Mouse (Mus musculus): ENCODE measurements around the gene Fibin.

Gene Fibin
- long read RNA-seq, experiment 1, transcript Fibin-201 (1 exons, 2,267 nt), result major isoform, 5 of 5 reads
- long read RNA-seq, experiment 1, partial matches to known transcripts, result 0 of 5 reads
- long read RNA-seq, experiment 1, other reads (novel, unspliced or antisense), result 0 of 5 reads
- long read RNA-seq, experiment 2, partial matches to known transcripts, result 0 of 3 reads
- long read RNA-seq, experiment 2, other reads (novel, unspliced or antisense), result 0 of 3 reads

DNA sequence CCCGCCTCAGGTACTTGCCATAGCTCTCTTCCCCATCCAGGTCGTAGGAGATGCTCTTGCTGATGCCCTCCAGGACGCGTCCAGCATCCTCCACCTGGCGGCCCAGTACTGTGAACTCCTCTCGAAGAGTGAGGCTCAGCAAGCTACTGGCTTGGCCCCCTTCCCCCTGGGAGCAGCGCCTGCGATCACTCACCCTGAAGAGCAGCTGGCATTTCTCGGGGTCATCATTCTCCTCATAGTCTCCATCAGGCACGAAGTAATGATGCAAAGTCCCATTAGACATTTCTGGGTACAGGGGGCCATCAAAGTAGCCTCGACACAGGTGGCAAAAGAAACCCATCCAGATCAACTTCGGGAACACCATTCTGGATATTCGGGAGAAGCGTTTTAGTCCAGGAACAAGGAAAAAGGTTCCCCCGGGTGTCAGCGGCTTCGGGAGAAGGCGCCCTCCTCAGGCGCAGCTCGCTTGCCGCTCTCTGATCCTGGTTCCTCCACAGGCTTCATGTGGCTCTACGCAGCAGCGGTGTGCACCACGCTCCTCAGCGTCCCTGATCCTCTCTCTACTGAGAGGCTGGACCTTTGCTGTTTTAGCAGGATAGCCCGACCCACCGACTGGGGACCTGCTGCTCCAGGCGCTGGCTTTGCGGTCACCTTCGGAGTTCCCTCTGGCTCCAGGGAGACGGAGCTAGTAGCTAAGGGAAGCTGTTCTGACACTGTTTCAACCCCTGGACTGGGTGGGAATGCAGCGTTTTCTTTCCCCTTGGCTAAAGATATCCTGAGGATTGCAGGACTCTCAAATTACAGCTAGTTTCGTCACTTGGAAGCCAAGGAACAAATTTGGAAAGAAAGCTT lies at the start of gene Fibin:
Gene Fibin, minus strand, starts transcription at position 752 of the 852 bp plus-strand sequence.
- intact Hi-C loops (cut with DNase I), result no loop called here

DNA sequence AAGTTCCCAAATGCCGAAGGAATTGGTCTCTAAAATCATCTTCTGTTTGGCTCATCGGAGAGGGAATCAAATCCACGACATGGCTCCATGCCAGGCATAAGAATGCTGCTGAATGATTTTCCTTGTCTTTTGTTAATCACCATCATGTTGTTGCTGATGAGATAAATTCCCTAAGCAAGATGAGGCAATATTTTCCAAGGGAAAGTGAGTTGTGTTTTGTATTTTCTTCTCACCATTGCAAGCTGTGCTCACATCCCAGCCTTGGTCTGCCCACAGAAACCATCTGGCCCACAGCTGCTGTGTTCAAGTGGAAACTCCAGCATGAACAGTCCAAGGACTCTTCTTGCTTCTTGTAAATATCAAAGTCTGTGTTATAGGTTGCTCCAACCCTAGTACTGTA lies 48.4 kb upstream of the Fibin start:
- intact Hi-C loops (cut with DNase I), result no loop called here

DNA sequence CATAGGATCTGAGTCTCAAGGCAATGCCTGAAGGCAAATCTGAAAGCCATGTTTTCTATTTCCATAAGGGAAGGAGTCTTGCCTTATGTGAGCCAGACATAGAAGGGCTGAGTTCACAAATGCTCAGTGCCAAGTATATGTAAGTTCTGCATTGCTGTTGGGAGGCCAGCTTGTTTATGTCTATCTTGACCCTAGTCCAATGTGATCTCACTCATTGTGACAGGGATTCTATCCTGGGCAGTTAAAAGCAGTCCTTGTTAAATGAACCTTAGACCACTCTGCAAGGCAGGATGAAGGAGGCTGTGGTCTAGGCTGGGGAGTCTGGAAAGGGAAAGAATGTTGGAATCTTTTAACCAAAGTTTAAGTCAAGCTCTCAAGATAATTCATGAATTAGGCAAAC lies 45.8 kb upstream of the Fibin start:
- intact Hi-C loops (cut with DNase I), result no loop called here

DNA sequence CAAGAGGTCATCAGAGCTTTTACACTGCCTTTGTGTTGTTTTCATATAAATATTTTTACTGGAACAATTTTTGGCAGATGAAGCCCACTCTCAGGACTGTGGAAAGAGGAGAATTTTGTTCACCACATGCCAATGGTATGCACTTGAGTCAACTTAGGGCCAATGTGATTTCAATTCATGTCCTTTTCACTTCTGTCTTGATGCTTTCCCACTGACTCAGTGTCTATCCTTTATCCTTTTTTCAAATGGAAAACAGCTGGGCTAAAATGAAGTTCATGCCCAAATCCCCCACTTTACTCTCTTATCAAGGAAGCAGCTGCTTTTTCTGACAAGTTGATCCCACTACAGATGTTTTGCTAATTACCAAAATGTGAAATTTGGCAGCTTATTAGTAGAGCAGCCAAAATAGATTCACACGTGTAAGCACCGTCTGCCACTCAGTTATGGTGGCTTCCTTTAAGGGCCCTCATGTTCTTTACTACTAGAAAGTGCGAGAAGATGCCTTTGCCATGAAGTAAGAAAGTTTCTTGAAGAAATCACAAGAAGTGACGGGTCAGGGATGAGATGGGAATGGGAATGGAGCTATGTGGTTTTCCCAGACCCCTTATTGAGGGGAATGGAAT lies 29.8 kb upstream of the Fibin start:
- intact Hi-C loops (cut with DNase I), result no loop called here

DNA sequence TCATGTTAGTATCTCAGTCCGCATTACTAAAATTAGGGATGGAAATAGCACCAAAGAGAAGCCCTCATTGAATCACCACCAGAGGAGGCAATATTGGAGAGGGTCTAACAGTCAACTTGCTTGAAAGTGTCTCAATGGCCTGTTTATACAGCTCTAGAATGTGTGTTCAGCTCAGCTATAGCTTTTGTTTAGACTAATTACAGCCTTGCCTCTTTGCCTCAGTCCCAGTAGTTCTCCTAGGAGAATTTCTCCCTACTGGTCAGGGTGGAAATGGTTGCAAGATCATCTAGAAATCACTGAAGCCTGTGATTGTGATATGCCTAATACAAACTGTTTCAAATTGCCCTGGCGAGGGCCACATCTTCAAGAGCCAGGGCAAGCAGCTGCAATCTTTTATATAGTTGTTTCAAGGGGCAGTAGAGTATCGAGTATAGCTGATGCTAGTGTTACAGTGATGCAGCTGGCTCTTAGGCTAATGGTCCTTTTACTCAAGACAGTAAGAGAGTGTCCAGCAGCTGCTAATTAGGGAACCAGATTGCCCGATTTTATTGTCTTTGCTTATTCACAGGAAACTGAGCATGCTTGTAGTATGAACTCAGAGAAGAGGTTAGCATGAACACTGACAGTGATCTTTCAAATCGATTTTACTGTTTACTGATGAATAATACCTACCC lies 27.9 kb upstream of the Fibin start:
- intact Hi-C loops (cut with DNase I), result no loop called here

DNA sequence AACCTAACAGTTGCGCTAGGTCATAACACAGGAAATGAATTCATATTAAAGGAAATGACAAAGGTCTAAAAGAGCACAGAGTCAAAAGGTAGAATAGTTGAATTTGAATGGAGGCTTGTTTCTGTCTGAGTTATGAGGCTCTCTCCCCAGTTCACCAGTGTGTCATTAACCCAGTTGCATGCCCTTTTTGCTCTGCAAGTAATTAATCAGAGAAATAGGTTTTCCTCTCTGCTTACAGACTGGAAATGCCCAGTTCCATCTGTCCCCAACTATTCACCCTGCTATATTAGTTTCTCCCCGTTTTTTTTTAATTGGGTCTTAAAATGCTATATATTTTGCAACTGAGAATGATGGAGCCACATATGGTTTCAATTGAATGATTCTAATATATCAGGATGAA lies 16.8 kb upstream of the Fibin start:
- intact Hi-C loops (cut with DNase I), result no loop called here

DNA sequence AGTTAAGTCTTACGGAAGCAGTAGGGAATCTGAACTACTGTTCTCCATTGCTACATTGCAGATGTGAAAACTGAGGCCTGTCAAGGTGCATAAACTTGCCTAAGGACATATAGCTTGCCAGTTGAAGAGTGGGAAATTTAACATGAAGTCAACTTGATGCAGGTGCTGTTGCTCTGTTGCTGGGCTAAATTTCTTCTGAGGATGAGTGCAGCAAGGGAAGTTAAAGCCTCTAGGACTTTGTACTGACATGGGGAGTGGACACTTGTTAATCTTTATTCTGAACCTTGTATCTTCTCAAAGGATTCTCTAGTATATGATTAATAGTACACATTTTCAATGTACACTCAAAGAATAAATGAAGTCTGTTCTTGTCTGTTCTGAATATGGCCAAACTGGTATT lies 13.7 kb upstream of the Fibin start:
- intact Hi-C loops (cut with DNase I), result no loop called here

DNA sequence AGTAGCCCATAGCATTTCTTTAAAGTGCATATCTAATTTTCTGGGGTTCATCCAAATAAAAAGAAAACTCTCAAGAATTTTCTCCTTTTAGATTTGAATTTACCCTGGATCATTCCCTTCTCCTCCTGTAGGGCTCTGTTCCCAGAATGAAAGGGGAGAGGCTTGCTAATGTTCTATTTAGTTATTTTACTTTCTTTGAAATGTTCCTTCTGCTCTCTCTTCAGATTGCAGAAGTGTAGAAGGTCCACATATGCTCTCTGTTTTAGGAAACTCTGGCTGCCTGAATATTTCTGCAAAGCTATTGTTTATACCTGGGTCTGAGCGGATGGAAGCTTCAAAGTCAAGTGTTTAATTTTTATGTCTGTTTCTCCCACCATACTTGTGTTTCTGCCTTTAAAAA lies 12.5 kb upstream of the Fibin start:
- intact Hi-C loops (cut with DNase I), result no loop called here

DNA sequence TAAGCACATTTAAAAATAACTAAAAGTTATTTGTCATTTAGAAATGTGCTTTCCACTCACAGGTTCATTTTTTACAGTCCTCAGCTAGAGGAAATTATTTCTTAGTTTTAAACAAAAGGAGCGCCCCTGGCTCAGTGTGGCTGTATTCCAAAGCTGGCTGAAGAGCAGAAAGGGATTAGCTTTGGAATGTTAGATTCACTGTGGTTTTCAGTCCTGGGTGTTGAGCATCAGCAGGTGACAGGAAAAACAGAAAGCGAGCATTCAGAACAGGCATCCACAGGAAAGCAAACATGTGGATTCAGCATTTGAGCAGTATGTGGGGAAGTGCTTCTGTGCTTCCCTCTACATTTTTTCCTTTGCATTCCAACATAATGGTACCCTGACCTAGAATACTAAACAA lies 10.2 kb upstream of the Fibin start:
- intact Hi-C loops (cut with DNase I), result no loop called here

DNA sequence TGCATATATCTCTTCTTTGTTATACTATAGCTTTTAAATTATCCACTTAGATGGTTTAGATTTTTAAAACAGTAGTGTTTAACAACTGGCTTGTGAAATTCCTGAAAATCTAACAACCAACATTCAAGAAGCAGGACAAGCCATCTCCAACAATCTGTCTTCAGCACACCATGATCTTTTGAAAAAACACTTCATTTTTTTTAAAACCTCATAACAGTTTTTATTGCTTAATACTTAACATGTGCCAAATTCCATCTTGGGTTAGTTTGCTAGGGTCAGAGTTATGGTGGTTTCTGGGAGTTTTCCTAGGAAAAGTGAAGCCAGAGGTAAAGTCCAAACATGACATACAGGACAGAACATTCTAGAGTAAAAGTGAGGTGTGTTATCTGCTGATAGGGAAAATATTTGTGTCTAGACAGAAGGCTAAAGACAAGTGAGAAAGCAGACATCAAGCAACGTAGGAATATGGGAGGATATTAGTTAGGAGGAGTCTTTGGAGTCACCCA lies 4.5 kb upstream of the Fibin start:
- intact Hi-C loops (cut with DNase I), result no loop called here

DNA sequence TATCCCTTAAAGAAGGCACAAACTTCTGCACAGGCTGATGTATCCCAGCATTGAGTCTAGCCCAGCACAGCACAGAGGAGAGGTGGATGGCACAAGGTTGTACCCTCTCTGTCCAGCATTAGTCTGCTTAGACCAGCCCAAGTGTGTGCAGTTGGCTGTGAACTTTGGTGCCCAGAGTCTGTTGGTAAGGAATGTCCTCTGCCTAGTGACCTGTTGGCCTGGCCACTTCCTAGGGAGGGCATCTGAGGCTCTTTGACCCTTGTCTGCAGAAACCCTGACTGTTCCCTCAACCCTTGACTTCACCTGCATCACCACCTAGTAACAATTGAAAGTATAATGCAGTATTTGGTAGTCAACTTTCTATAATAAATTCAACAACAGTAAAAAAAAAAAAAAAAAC lies 2.4 kb upstream of the Fibin start:
- intact Hi-C loops (cut with DNase I), result no loop called here

DNA sequence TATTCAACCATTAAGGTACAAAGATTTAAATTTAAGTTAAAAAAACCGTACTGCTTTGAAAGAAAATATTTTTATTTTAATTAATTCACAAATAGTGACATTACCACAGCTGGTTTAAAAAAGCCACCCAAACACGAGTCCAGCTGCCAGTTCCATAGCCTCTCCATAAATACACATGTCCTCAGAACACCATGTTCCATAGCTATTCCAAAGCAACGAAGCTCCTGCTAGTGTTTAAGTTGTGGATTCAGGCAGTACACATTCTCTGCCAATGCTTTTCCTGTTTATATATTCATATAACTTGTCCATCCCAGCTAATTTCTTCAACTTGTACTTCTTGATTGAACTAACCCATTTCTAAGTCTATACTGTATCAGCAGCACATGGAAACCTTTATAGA lies 872 bp upstream of the Fibin start:
- intact Hi-C loops (cut with DNase I), result no loop called here

DNA sequence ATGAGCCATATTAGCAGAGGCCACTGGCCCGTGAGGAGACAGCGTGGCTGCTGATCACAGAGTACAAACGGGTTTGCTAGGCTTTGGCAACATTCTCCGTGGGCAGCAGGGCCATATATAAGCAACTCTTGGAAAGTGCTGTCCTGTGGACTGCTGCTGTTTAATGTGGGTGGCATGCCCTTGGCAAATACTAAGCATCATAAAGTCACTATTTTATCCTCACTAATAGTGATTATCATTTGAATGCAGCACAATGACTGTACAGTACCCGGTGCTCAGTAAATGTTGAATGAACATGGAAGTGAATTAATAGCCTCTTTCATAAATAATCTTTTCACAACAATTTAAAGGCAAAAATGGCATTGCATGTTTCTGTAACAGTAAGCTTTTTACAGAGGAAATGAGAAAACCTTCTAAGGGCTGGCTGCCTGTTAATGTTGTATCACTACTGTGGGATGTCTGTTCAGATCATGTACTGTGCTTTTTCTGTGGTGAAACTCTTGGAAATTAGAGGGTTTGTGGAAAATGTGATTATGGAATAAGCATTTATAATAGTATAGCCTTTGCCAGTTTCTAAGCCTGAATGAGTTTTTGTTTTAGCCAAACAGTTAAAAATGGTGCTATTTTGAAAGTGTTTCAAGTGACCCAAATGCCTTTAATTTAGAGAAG lies 9.5 kb downstream of the Fibin start:
- intact Hi-C loops (cut with DNase I), result no loop called here

DNA sequence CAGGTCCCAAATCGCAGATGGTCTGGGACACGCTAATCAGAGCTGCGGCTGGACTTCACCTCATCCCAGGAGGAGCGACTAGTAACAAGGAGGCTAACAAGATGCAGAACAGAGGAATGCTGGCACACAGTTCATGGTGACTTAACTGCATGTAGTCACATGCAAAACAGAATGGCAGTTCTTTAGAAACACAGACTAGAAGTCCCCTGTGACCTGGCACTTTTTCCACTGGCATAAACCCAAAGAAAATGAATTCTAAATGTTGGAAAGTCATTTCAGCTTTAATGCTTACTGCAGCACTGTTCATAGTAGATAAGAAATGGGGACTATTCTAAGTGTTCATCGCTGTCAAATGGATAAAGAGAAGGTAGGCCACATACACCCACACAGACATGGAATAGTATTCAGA lies 11.1 kb downstream of the Fibin start:
- intact Hi-C loops (cut with DNase I), result no loop called here

DNA sequence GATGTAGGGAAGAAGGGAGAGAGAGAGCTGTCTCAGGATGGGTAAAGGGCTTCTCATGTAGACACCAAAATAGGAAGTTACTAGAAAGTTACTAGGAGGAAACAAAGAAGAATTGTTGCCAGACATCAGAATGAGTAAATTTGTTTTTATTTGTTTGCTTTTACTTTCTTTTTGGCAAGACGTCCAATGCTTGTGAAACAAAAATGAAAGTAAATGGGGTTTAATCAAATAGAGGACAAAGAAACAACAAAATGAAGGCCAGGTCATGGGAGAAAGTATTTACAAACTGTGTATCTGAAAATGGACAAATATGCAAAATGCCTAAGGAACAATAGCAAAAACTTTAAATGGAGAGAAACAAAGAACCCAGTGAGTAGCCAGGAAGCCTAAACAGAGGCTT lies 11.6 kb downstream of the Fibin start:
- intact Hi-C loops (cut with DNase I), result no loop called here

DNA sequence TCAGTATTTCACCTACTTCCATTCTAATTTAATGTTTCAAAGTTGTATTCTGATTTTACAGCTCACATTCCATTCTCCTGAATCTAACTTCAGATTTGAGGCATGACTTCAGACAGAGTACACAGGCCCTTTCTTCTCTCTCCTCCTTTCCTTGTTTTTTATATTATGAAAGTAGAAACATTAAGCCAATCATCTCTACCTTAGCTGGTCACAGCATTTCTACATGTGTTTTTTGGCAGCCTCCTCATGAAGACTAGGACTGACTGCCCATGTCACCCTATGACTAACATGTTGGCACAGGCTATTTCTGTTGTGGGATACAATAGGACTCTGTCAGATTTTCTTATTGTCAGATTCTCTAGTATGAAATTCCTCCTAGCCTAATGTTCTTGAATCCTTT lies 34.0 kb downstream of the Fibin start:
- intact Hi-C loops (cut with DNase I), result no loop called here

DNA sequence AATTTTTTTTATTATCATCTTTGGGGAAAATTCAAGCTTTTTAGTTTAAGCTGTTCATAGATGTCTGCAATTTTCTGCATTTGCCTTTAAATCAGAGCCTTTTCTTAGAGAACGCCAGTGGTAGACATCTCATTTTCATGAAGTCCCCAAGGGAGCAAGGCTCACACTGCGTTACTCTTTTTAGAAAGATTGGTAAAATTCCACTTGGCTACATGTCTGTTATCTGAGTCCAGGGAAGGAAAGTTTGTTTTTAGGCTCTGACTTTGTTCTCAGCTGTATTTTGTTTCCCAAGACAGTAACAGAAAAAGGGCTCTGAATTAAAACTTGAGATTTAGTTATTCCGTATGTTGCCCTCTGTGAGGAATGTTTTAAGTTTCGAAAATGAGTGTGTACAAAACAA lies 43.0 kb downstream of the Fibin start:
- intact Hi-C loops (cut with DNase I), result no loop called here

DNA sequence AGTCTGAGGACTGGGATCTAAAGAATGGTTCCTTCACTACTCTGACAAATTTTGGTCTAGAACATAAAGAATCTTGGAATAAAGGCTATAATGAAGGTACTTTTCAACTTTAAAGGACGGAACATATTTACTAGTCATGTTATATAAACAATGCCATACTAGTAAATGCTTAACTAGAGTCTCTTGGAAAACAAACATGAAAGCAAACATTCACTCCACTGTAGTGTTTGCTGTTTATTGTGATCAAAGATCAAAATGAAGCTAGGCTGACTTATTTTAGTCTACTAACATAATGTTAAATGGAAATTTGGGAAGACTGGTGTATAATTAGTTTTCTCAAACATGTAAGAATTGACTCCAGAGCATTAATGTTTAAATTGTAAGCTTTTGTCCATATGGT lies 43.7 kb downstream of the Fibin start:
- intact Hi-C loops (cut with DNase I), result no loop called here

DNA sequence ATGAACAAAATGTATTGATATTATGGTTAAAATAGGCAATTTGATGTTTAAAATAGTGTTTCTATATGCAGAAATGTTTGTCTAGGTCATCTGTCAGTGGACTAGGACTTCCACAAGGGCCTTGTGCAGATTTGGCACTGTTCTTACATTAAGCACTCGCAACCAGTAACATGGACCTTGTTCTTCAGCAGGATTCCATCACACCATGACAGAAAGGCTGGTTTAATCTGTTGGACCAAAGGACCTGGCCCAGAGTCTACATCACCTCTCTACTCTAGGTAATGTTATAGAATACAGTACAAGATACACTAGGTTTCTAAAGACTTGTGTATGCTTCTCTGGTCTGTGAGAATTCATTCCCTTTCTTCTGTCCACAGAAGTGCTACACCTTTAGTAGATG lies 44.3 kb downstream of the Fibin start:
- intact Hi-C loops (cut with DNase I), result no loop called here

DNA sequence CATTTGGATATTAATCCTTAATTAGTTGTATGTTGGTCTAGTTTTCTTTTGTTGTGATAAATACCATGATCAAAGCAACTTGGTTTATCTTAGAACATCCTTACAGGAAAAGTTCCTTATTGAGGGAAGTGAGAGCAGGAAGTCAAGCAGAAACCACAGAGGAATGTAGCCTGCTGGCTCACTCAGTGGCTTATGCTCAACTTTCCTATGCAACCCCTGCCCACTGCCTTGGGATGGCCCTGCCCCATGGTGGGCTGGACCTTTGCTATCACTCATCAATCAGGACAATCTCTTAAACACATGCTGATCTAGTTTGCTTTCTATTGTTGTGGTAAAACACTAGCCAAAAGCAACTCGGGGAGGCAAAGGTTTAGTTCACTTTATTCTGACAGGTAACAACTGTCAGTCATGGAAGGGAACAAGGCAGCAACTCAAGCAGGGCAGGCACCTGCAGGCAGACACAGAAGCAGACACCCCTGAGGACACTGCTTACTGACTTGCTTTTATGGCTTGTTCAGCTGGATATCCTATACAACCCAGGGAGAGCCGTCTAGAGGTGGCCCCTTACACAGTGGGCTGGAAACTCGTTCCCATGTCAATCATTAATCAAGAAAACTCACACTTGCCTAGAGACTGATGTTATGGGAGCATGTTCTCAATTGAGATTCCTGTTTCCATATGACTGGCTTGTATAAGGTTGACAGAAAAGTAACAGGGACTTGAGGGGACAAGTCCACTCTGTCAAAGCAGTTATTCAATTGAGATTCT lies 46.7 kb downstream of the Fibin start:
- intact Hi-C loops (cut with DNase I), result no loop called here

Measured in adrenal gland (tissue).